Mouse (Mus musculus): ENCODE measurements around the gene Rabepk. TPM values are rescaled to one million over a fixed set of nuclear protein-coding genes. Genes with fewer than 3 reads are reported as not detected.

Gene Rabepk
- polyA plus RNA-seq, 1 experiment from 2014 or later, result 17.3 TPM

DNA sequence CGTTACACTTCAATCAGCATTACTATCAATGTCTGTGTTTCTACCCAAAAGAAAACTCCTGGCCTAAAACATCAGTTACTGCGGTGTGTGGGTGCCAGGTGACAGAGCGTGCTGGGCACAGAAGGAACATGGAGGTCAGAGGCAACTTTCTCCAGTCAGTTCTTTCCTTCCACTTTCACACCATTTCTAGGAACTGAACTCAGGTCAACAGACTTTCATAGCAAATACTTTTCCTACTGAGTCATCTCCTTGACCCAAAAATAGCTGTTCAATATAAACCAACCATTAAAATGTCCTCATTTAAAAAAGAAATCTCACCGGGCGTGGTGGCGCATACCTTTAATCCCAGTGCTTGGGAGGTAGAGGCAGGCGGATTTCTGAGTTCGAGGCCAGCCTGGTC is 57.0 kb downstream of the Rabepk start:
- no peaks in the 10 kb centered on the region for H3K9me3 ChIP-seq (replicated peaks; ENCODE audit: control insufficient read depth, low read length)
- H3K36me3 ChIP-seq (ENCODE audit: control insufficient read depth, insufficient read depth), result peaks cover 11% of the 10 kb centered on the region
- ATAC-seq (ENCODE audit: low read depth), result no peak
- peak overlapping the region; percentile 76 for H3K27ac ChIP-seq (ENCODE audit: low read length)
- no peaks in the 10 kb centered on the region for H3K27me3 ChIP-seq (ENCODE audit: control insufficient read depth, insufficient read depth, low read depth, low read length)
- 82% methylated on average over 8 of the region's 8 CpGs for WGBS (ENCODE audit: insufficient replicate concordance)
- 0 out of 2 replicates have a peak overlapping the region, but pooled peaks have one; percentile 33 for H3K4me2 ChIP-seq (ENCODE audit: low read depth, low read length)
- H3K4me1 ChIP-seq (ENCODE audit: control insufficient read depth, low read depth, low read length), result peaks cover 53% of the 10 kb centered on the region
- H3K9ac ChIP-seq (ENCODE audit: low read depth, low read length), result no peak overlapping the region
- H3K4me3 ChIP-seq (ENCODE audit: low read depth, low read length), result no peak overlapping the region

GRCm38 (mm10) chr2:34741390-34742159 is 58.1 kb downstream of the Rabepk start:
- WGBS (ENCODE audit: insufficient replicate concordance), result 47% methylated on average over 12 of the region's 12 CpGs
- no peak for ATAC-seq (ENCODE audit: low read depth)
- Histone ChIP-seq H3K4me1 (ENCODE audit: control insufficient read depth, low read depth, low read length) (peaks cover 63% of the 10 kb centered on the region), H3K4me2 (ENCODE audit: low read depth, low read length) (peak overlapping the region; percentile 33; the same call in 1 of the 2 replicates), H3K9ac (ENCODE audit: low read depth, low read length) (peak overlapping the region; percentile 33; the same call in 1 of the 2 replicates), H3K27ac (ENCODE audit: low read length) (peak overlapping the region; percentile 89), H3K9me3 (replicated peaks; ENCODE audit: control insufficient read depth, low read length) (no peaks in the 10 kb centered on the region), H3K4me3 (ENCODE audit: low read depth, low read length) (no peak overlapping the region), H3K36me3 (ENCODE audit: control insufficient read depth, insufficient read depth) (peaks cover 11% of the 10 kb centered on the region), H3K27me3 (ENCODE audit: control insufficient read depth, insufficient read depth, low read depth, low read length) (no peaks in the 10 kb centered on the region)

GRCm38 (mm10) chr2:34739684-34740391 is 59.9 kb downstream of the Rabepk start:
- H3K27me3 ChIP-seq (ENCODE audit: control insufficient read depth, insufficient read depth, low read depth, low read length), result no peaks in the 10 kb centered on the region
- ATAC-seq (ENCODE audit: low read depth), result peak; percentile 94
- peak overlapping the region; percentile 9; the same call in 1 of the 2 replicates for H3K4me3 ChIP-seq (ENCODE audit: low read depth, low read length)
- peak overlapping the region; percentile 51 for H3K9ac ChIP-seq (ENCODE audit: low read depth, low read length)
- WGBS (ENCODE audit: insufficient replicate concordance), result 29% methylated on average over 1 of the region's 1 CpGs
- H3K27ac ChIP-seq (ENCODE audit: low read length), result peak overlapping the region; percentile 89
- H3K36me3 ChIP-seq (ENCODE audit: control insufficient read depth, insufficient read depth), result peaks cover 8% of the 10 kb centered on the region
- peak overlapping the region; percentile 45 for H3K4me2 ChIP-seq (ENCODE audit: low read depth, low read length)
- peaks cover 71% of the 10 kb centered on the region for H3K4me1 ChIP-seq (ENCODE audit: control insufficient read depth, low read depth, low read length)
- H3K9me3 ChIP-seq (replicated peaks; ENCODE audit: control insufficient read depth, low read length), result no peaks in the 10 kb centered on the region

DNA sequence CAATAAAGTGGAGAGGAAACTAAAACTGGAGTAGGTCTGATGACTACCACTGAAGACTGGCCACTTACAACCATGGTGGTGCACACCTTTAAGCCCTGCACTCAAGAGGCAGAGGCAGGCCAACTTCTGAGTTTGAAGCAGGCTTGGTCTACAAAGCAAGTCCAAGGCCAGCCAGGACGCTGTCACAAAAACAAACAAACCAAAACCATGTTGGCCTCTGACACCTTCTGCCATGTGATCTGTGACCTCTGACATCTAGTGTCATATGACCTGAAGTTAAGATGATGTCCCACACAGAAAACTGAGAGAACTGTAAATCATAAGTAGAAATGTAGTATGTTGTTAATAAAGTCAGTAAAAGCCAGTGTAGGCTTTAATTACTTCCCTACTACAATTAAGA is 61.8 kb downstream of the Rabepk start:
- WGBS (ENCODE audit: insufficient replicate concordance), result 74% methylated on average over 1 of the region's 1 CpGs
- Histone ChIP-seq H3K9me3 (replicated peaks; ENCODE audit: control insufficient read depth, low read length) (no peaks in the 10 kb centered on the region), H3K9ac (ENCODE audit: low read depth, low read length) (no peak overlapping the region), H3K4me2 (ENCODE audit: low read depth, low read length) (no peak overlapping the region), H3K27me3 (ENCODE audit: control insufficient read depth, insufficient read depth, low read depth, low read length) (no peaks in the 10 kb centered on the region), H3K27ac (ENCODE audit: low read length) (peak overlapping the region; percentile 79; the same call in 1 of the 2 replicates), H3K36me3 (ENCODE audit: control insufficient read depth, insufficient read depth) (peaks cover 7% of the 10 kb centered on the region), H3K4me1 (ENCODE audit: control insufficient read depth, low read depth, low read length) (peaks cover 67% of the 10 kb centered on the region), H3K4me3 (ENCODE audit: low read depth, low read length) (no peak overlapping the region)
- no peak for ATAC-seq (ENCODE audit: low read depth)

- no peak for ATAC-seq (ENCODE audit: low read depth)
- Histone ChIP-seq H3K27ac (ENCODE audit: low read length) (peak overlapping the region; percentile 24; the same call in 1 of the 2 replicates), H3K36me3 (ENCODE audit: control insufficient read depth, insufficient read depth) (peaks cover 4% of the 10 kb centered on the region; the same call in 1 of the 2 replicates), H3K4me2 (ENCODE audit: low read depth, low read length) (no peak overlapping the region), H3K4me3 (ENCODE audit: low read depth, low read length) (no peak overlapping the region), H3K4me1 (ENCODE audit: control insufficient read depth, low read depth, low read length) (peaks cover 54% of the 10 kb centered on the region), H3K27me3 (ENCODE audit: control insufficient read depth, insufficient read depth, low read depth, low read length) (no peaks in the 10 kb centered on the region), H3K9me3 (replicated peaks; ENCODE audit: control insufficient read depth, low read length) (no peaks in the 10 kb centered on the region), H3K9ac (ENCODE audit: low read depth, low read length) (no peak overlapping the region)
- WGBS (ENCODE audit: insufficient replicate concordance), result 89% methylated on average over 1 of the region's 1 CpGs
Measured at GRCm38 (mm10) chr2:34736626-34737025, 63.1 kb downstream of the Rabepk start.

Other genes starting within 250 kb of the Rabepk start
- gene Gapvd1, start 44.7 kb downstream of the Rabepk start, polyA plus RNA-seq (2015; fragmentation: Nextera tagmentation; extraction: Ambion mirVana), result 91.2 and 94.6 TPM in 2 replicates
- 538 and 557 TPM in 2 replicates for gene Hspa5, start 27.9 kb downstream of the Rabepk start, polyA plus RNA-seq (2015; fragmentation: Nextera tagmentation; extraction: Ambion mirVana)
- gene Fbxw2, start 26.4 kb upstream of the Rabepk start, polyA plus RNA-seq (2015; fragmentation: Nextera tagmentation; extraction: Ambion mirVana), result 51.0 and 52.9 TPM in 2 replicates
- gene Gm34653, start 33.1 kb upstream of the Rabepk start, polyA plus RNA-seq (2015; fragmentation: Nextera tagmentation; extraction: Ambion mirVana), result not detected in 2 replicates
- gene Cutal, start 74.5 kb upstream of the Rabepk start, polyA plus RNA-seq (2015; fragmentation: Nextera tagmentation; extraction: Ambion mirVana), result 9.5 and 11.6 TPM in 2 replicates
- gene Psmd5, start 75.1 kb upstream of the Rabepk start, polyA plus RNA-seq (2015; fragmentation: Nextera tagmentation; extraction: Ambion mirVana), result 63.5 and 65.3 TPM in 2 replicates
- gene Phf19, start 114.1 kb upstream of the Rabepk start, polyA plus RNA-seq (2015; fragmentation: Nextera tagmentation; extraction: Ambion mirVana), result 1.3 and 1.7 TPM in 2 replicates
- 0.08 and 0.13 TPM in 2 replicates for gene Traf1, start 161.9 kb upstream of the Rabepk start, polyA plus RNA-seq (2015; fragmentation: Nextera tagmentation; extraction: Ambion mirVana)

Data from liver, embryonic 16.5 days (tissue).